Mouse (Mus musculus) gonadal fat pad, adult 2 months (tissue): ENCODE results near the gene Klf11. TPM values are rescaled to one million over a fixed set of nuclear protein-coding genes. Genes with fewer than 3 reads are reported as not detected.

Experiments
- DNase-seq: peaks from one replicate; pipeline ENCODE4 v3.0.0-alpha.2; 2012; ENCODE audit warnings: low read depth
- polyA plus RNA-seq: library from polyadenylated mRNA; depleted of rRNA; stranded (reverse); fragments of >200 nt; gene quantifications from 2 replicates; pipeline ENCODE4 v1.2.3, GENCODE M21; 2012; rRNA removed

Klf11 gene
- polyA plus RNA-seq, 1 experiment = 12.7 TPM

- no peak for DNase-seq
Observed at GRCm38 (mm10) chr12:24703013-24703412, 51.9 kb downstream of the Klf11 start.

- DNase-seq = no peak
Observed at GRCm38 (mm10) chr12:24705502-24706263, 54.6 kb downstream of the Klf11 start.

DNA sequence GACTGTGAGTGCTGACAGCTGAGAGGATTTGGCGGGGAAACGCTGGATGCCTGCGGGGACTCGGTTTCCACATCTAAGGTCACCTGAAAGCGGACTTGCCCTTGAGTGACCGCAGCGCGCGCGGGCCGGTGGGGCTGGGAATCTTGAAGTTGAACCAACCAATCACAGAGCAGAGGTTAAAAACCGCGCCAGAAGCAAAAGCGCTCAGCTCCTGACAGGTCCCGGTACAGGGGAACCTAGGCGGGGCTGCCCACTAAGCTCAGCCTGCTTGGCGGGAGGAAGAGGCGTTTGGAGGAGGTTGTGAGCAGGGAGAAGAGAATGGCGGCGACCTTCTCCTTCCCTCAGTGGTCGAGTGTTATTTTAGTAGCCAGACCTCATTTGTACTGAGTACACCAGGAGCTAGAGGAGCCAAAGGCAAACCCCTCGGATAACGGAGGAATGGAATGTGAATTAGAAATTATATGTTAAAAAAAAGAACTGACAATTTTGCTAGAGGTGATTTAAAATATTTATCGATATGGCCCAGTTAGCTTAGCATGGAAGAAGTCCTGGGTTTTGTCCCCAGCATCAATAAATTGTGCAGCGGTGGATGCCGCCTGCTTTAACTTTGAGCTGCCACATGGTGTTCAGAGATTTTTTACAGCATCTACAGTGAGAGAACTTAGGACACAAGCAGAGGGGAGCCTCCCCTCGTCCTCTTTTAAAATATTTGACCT is 55.8 kb downstream of the Klf11 start:
- DNase-seq = no peak

GRCm38 (mm10) chr12:24707480-24707802 is 56.4 kb downstream of the Klf11 start:
- no peak for DNase-seq

DNA sequence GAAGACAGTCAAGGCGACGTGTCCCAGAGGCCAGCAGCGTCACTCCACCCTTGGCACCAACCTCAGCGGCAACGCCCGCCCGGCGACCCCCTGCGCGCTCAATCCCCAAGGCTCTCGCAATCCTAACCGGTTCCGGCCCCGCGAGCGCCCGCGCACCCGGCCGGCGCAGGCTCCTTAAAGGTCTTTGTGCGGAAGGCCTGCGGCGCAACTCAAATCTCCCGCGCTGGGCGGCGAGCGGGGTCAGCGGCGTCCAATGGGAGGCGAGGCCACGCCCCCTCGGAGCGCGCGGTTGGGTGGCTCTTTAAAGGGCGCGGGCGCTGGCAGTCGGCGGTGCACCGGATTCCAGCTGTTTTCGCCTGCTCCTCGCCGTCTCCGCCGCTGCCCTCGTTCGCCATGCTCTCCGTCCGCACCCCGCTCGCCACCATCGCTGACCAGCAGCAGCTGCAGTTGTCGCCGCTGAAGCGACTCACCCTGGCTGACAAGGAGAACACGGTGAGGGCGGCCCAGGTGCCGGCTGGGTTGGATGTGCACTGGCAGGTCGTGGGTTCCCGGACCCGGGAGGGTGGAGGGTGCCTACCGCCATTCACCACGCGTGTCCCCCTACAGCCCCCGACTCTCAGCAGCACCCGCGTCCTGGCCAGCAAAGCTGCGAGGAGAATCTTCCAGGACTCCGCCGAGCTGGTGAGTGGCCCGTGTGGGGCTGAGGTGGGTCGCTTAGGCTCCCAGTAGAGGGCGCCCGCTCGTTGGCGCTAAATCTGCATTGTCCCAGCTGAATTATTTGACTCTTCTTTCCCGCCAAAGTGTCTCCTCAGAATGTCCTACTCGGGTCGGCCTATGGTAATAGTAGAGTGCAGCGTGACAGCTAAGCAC is 57.1 kb downstream of the Klf11 start, which contains the start of gene Rrm2:
TSS of gene Rrm2 (plus strand) at position 288 of the 870 bp plus-strand sequence.
- no peak for DNase-seq

GRCm38 (mm10) chr12:24708824-24709218 is 57.7 kb downstream of the Klf11 start:
- no peak for DNase-seq

- DNase-seq = no peak
Observed at GRCm38 (mm10) chr12:24709409-24709808, 58.3 kb downstream of the Klf11 start.

DNA sequence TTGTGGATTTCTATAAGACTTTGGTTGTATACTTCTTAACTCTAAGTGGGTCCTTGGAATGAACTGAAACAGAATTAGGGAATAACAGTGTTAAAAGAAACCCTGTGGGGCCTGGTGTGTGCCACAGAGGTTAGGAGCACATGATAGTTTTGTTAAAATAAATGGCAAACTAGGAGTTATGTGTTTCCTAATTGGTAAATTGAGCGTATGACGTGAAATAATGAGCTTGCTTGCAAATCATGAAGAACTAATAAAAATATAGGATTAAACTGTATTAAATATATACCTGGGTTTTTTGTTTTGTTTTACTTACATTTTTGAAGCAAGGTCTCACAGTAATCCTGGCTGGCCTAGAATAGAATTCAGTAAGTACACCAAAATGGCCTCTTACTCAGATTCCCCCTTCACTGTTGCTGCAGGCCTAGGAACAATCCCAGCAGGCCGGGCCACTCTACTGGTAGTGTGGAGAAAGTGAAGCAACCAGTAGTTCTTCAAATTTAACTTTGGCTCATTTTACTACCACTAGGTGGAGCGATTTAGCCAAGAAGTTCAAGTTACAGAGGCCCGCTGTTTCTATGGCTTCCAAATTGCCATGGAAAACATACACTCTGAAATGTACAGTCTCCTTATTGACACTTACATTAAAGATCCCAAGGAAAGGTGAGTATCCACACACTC is 58.9 kb downstream of the Klf11 start:
- no peak for DNase-seq

- no peak for DNase-seq
Observed at GRCm38 (mm10) chr12:24710672-24711071, 59.6 kb downstream of the Klf11 start.

Other genes starting within 250 kb of the Klf11 start
- gene Taf1b, start 152.9 kb upstream of the Klf11 start, polyA plus RNA-seq = 8.3 and 8.7 TPM in 2 replicates
- 6.7 and 8.4 TPM in 2 replicates for gene Grhl1, start 79.0 kb upstream of the Klf11 start, polyA plus RNA-seq
- 5.2 and 6.1 TPM in 2 replicates for gene Cys1, start 30.5 kb downstream of the Klf11 start, polyA plus RNA-seq
- 2.0 and 2.4 TPM in 2 replicates for gene Rrm2, start 57.0 kb downstream of the Klf11 start, polyA plus RNA-seq
- 22.6 and 27.8 TPM in 2 replicates for gene Mboat2, start 179.6 kb downstream of the Klf11 start, polyA plus RNA-seq